Mouse (Mus musculus) liver, adult 2 months (tissue): Measurements from ENCODE around the gene Hoxa5.

ENCODE experiments used
- CTCF ChIP-seq: fragments of 200-500 bp; IDR thresholded peaks from 2 replicates; pipeline ENCODE4 v1.5.1; 2011; ENCODE audit warnings: low read depth, low read length, control low read depth
- POLR2A ChIP-seq: fragments of 200-500 bp; IDR thresholded peaks from 2 replicates; pipeline ENCODE4 v1.6.1; 2011; ENCODE audit warnings: low read length, control low read depth; ENCODE audit not compliant: insufficient read depth; ENCODE audit errors: extremely low read depth

DNA sequence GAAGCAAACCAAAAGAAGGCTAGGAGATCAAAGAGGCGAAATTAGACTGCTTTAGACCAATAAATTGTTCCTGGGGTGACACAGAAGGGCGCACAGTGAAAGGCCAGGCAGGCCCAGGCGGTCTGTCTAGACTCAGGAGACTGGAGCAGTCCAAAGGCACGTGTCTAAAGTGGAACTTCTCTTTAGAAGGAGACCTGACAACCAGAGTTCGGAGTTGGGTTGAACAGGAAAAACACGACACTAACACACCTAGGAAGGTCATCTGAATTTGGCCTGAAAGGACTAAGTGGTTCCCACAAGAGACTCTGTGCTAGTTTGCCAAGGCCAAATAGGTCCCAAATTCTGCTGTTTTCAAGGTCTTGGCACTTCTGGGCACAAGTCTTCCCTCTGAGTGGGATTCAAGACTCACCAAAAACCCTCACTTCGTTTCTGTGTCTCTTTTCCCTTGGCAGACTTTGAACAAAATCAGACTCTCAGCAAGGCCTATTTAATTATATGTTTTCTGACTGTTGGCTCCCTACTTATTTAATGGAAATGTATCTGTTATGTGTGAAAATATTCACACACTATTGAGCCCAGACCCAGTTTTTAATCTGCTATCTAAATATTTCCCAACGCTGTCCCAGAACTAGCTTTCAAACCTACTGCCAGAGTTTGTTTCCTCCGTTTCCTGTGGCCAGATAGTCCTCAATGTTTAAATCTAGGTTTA is 15.0 kb upstream of the Hoxa5 start:
- TF ChIP-seq CTCF (no peak), POLR2A (no peak)
